Mouse (Mus musculus): ENCODE data around the gene Rin3.
A peak's percentile ranks its signal among the peaks of the same experiment; 100 is the strongest.

The Rin3 gene

DNA sequence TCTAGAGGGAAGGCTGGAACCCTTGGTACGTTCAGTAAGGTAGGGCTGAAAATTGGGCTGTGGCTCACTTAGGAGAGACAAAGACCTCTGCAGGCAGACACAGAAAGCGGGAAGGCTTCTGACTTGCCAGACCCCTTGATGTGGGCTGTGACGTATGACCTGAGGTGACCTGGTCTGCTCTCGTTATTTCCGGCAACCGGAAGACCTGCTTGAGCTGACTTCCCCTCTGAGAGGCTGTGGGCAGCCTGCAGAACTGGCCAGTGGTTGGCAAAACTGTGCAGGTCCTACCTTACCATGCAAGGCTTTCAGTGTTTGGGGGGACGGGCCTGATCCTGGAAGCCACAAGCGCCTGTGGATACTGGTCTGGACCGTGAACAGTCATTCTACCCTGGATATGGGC lies 19.5 kb downstream of the Rin3 start:
- no peak for DNase-seq (ENCODE audit: inconsistent ontology term)

DNA sequence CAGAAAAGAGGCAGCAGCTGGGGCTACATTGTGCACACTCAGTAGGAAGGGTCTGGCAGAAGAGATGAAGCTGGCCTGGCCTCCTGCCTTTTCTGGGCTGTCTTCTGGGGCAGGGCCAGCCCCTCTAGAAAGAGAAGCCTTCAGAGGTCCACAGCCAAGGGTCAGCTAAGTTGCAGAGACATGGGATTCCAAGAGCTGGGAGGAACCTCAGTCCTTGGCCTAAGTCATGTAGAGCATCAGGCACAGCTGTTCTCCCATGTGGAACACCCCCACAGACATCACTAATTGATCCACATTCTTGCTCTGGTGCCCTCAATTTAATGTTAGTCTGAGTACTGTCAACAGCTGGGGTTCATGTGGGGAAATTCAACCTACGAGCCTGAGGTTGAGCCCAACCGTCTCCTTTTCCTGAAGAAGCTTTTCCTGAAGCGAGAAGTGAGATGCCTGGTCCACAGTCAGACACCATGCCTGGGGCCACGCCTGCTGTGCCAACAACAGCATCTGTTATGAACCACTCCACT lies 20.0 kb downstream of the Rin3 start:
- peak; percentile 58 for DNase-seq (ENCODE audit: inconsistent ontology term)

DNA sequence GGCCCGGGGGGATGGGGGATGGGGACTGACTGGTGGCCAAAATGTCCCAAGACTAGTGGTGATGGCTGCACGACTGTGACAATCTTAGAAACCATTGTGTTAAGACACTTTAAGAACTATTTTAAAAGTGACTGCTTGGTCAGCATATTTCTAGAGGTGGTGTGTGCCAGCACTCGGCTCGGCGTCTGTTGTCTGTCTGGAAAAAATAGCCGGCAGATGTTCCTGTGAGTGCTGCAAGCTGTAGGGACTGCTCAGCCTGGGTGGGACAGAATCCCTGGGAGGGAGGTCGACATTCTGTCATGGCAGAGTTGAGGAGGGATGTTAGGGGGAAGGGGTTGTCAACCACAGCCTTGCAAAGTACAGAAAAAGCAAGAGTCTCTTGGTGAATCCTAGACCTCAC lies 21.0 kb downstream of the Rin3 start:
- DNase-seq (ENCODE audit: inconsistent ontology term) = no peak

DNA sequence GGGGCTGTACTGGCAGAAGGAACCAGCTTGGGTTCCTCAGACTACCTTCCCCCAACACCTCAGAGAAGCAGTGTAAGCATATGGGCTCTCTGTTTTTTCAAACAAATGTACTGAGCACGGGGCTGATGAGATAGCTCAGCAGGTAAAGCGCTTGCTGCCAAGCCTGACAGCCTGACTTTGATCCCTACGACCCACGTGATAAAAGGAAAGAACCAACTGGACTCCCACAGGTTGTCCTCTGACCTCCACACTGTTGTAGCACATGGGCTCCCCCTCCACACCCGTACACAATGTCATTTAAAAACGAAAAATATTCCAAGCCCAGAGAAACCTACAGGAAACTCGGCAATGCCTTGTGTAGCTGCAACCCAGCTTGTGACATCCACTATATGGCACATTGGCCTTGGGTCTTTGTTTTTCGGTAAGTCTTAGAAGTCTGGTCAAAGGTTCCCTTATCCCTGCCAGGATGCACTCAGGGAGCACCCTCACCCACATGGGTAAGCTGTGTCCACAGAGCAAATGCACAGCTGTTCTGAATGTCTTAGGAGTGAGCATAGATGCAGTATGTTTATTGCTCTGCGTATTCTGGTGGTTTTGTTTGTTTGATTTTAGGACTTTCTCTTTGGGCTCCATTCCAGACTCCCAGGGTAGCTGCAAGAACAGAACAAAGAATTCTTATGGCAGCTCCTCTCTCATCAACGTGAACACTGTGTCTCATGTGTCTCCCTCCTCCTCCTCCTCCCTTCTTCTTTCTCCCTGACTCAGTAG lies 22.4 kb downstream of the Rin3 start:
- DNase-seq (ENCODE audit: inconsistent ontology term) = no peak

DNA sequence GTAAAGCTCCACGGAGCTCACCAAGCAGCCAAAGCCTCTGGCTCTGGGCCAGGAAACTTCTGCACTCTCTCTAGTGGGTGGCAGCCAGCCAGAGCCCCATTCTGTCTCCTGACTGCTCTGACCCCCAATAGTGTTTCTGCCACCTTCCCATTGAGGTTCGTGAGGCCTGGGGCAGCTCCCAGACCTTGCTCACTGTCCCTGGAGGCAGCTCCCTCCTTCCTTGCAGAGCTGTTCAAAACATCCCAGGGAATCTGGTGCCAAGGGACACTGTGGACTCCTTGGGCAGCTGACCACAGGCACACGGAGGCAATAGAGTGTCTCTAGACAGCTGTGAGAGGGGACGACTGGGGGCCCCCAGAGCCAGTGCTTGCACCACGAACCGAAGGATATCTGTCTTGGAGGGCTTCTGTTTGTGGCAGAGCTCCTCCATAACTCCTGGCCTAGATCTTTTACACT lies 25.2 kb downstream of the Rin3 start:
- peak; percentile 44 for DNase-seq (ENCODE audit: inconsistent ontology term)

DNA sequence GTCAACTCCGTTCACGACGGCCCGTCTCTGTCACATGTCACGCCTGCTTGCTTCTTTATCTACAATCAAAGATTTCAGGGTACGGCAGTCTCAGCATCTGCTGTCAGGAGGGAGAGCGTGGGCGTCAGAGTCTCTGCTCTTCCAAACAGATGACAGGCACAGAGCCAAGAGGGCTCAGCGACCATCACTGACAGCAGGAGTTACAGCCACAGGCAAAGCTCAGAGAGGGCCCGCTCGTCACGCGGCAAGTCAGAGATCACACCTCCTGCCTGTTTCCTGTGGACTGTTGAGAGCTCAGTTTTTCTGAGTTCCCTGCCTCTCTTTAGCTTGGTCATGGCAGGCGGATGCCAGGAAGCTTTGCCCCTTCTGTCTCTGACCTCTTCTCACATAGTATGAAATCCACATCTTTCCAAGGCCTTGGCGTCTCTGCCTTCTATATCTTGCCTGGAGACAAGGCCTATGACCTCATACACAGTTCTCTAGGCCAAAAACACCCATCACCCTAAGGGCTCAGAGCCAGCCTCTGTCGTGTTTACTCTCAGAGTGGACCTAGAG lies 25.7 kb downstream of the Rin3 start:
- peak; percentile 67 for DNase-seq (ENCODE audit: inconsistent ontology term)

DNA sequence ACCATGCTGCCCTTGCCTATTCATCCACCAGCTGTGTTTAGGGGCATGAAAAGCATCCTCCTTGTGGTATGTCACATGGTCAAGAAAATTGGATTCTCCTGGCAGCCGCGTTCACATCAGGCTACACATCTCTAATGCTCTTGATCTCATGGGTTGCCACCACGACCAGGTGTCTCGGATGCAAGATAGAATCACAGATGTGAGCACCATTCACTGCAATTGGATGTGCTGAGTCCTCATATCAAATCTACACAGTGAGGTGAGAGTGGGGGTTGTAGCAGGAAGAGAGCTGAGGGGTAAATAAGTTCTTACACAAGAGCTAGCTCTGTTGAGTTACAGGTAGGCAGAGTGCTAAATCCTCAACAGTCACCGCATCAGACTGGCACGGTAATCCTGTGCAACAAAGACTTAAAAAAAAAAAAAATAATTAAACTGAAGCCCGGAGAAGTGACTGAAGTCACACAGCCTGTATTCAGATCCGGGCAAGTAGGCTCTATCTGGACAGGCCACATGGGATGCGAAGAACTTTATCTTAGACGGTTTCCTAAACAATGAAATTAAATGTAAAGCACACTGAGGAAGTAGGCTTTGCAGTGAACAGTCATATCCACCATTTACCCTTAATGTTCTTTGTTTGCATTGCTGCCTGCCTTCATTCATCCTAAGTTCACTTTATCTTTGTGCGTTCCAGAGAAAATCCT lies 26.4 kb downstream of the Rin3 start:
- no peak for DNase-seq (ENCODE audit: inconsistent ontology term)

DNA sequence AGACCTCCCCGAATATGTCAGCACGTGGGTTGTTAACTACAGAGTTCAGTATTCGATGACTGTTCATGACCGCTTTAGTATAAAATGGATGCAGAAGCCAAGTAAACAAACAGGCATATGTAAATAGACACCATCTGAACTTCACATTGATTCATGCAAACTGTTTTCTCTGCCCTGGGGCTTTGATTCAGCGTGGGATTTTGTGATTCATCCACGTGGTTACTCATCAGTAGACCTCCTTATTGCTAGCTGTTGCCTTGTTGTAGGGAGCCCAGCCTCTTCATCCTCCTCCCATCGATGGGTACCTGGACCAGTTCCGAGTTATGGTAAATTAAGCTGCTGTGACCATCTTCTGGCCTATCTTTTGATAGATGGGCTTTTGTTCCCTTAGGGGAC lies 26.9 kb downstream of the Rin3 start:
- DNase-seq (ENCODE audit: inconsistent ontology term) = no peak

DNA sequence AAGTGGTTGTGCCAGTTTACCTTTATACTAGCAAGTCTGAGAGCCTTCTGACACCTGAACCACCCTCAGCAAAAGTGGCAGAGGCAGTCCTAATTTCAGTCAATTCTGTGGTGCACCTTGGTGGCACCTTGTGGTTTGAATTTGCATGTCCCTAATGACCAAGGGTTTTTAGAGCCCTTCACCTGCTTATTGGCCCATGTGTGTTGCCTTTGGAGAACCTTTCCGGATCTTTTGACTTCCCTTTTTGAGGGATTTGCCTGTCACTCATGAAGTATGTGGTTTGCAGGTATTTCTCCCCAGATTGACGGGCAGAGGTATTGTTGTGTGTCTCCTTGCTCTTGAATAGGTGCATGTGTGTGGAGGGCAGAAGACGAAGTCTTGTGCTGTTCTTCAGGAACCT lies 27.4 kb downstream of the Rin3 start:
- DNase-seq (ENCODE audit: inconsistent ontology term) = no peak

DNA sequence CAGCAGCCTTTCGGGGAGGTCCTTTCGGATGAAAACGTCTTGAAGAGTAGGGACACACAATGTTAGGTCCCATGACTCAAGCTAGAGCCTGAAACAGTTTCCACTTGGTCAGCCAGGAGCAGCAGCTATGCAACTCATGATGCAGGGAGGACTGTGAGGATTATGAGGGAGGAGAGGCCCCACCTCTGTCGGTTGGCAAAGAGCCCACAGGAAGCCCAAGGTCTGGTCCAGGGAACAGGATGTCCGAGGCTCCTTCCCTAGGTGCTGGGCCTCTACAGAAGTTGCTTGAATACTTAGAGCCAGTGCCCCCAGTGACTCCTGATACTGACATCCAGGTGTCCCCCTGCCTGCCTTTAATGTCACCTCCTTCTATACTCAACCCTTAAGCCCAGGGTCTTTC lies 28.6 kb downstream of the Rin3 start:
- no peak for DNase-seq (ENCODE audit: inconsistent ontology term)

DNA sequence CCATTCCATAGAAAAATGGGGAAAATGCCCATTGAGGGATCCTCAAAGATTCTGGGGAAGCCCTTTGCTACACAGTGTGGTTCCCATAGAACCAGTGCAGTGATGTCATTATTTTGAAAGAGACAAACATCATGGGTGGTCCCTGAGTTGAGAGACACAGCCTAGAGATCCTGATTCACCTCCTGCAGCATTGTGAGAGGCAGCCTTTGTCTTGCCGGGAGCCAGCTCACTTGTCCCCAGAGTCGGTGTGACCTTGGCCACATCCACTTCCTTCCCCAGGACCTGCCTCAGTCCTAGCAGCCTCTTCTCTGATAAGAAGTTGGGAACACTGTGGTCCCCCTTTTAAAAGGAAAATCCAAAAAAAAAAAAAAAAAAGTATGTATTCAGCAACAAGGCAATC lies 36.3 kb downstream of the Rin3 start:
- no peak for DNase-seq (ENCODE audit: inconsistent ontology term)

DNA sequence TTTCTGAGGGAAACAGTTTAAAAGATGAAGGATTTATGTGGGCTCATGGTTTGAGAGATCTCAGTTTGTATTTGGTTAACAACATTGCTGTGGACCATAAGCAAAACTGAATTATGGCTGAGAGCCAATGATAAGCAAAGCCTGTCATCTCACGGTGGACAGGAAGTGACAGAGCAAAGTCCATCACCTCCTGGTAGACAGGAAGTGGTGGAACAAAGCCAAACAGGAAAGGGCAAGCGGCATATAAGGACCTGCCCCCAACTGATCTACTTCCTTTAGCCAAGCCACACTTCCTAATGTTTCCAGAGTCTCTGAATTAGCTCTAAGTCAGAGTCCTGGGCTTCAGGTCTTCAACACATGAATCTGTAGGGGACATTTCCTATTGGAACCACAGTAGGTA lies 37.1 kb downstream of the Rin3 start:
- no peak for DNase-seq (ENCODE audit: inconsistent ontology term)

DNA sequence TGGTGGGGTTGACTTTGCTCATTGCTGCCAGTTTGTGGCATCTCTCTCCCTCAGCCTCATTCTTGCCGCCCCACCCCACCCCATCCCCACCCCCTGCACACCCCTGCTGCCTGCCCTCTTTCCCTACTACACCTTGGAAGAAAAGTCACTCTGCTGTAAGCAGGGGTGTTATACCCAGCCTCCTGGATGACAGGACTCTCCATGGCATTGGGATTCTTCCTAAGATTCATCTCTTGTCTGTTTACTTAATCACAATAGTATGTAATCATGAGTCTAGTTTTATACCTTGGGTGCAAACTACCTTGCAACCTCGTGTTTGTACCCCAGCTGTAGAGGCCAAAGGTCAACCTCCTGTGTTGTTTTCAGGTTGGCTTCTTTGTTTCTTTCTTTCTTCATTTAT lies 37.5 kb downstream of the Rin3 start:
- no peak for DNase-seq (ENCODE audit: inconsistent ontology term)

DNA sequence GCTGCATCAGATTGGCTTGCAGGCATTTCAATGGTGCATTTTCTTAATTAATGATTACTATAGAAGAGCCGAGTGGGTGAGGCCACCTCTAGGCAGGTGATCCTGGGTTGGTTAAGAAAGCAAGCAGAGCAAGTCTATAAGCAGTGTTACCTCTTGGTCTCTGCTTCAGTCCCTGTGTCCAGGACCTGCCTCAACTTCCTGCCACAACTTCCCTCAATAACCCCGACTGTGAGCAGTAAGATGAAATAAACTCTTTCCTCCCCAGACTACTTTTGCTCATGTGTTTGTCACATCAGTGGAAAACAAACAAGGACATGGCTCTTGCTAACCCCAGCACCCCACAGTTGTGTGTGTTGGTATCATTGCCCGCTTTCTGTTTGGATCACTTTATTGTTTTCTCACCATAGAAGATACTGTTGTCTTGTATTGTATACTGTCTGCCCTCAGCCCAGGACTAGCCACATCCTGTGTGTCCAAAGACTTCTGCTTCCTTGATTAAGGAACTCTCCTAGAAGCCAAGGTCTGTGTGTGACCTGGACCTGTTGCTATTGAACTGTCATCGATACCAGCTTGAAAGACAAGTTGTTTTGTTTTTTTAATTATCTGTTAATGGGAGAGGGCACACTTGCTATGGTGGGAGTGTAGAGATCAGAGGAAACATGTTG lies 38.3 kb downstream of the Rin3 start:
- DNase-seq (ENCODE audit: inconsistent ontology term) = no peak

DNA sequence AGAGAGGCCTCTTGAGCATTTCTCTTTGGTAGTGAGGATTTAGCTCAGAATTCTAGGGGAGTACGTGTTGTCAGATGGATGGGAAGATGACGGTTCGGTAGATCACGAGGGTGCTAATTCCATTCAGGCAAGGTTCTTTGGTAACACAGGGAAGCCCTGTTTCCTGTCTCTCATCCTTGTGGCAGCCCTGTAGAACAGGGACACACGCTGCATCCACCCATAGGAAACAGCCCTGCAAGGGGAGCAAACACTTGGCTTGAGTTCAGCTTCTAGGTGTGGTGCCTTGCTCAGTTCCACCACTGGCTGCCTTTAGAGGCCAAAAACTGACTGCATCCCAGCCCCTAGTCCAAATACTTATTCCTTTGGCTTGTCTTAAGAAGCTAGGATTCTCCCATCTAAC lies 39.0 kb downstream of the Rin3 start:
- DNase-seq (ENCODE audit: inconsistent ontology term) = no peak

DNA sequence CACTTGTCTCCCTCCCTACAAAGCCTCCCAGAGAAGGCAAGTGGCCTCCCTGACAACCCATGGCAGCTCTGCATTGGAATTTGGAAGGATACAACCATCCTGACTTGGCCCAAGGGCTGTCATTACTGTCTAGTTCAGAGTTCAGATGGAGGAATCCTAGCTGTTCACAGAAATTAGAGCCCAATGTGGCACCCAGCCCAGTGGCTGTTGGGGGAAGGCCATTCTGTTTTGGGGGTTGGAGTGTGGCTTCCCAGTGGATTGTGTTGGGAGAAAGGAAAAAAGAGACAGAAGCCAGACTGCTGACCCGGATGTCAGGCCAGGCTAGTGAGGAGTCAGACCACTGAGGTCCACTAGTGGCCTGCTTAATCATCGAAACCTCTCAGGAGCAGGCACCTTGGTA lies 40.5 kb downstream of the Rin3 start:
- peak; percentile 73 for DNase-seq (ENCODE audit: inconsistent ontology term)

DNA sequence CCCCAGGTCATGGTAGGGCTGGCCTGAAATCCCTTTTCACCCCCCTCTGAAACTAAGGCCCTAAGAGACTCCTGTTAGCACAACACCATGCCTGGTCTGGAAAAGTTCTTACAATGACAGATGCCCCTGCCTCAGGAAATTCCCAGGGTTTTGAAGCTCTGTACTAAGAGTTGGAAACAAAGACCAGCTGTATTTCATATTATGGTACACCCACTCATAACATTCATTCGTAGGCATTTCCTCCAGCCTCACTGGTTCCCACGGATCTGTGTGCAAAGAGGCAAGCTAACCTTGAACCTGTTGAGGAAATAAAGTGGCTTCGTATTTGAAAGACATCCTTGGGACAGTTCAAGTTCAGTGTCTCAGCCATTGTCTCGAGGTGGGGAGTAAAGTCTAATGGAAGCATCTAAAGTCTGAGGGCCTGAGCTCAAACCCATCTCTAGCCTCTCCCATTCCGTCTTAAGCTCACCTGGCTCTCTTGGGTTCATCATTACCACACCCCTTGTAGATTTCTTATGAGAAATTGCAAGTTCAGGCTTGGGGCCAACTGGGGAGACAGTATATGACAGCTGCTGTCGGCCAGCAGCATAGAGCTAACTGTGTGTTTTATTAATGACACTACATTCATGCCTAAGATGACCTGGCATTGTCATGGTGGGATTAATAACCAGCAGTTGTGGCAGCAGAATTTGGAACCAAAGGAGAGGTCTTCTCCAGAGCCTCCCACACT lies 41.5 kb downstream of the Rin3 start:
- no peak for DNase-seq (ENCODE audit: inconsistent ontology term)

DNA sequence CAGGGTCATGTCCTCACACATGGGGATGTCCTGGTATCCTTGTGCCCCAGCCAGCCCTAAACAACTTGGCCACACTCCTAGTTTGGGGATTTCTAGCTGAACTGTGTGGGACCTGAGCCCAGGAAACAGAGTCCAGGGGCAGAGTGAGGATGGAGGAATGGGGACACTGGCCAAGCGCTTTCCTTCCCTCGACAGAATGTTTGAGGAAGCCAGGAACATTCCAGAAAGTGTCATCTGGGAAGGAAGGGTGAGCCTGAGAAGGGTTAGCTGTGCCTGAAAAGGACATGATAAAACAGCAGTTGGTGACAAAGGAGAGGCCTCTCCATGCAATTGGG lies 42.0 kb downstream of the Rin3 start:
- peak; percentile 56 for DNase-seq (ENCODE audit: inconsistent ontology term)

DNA sequence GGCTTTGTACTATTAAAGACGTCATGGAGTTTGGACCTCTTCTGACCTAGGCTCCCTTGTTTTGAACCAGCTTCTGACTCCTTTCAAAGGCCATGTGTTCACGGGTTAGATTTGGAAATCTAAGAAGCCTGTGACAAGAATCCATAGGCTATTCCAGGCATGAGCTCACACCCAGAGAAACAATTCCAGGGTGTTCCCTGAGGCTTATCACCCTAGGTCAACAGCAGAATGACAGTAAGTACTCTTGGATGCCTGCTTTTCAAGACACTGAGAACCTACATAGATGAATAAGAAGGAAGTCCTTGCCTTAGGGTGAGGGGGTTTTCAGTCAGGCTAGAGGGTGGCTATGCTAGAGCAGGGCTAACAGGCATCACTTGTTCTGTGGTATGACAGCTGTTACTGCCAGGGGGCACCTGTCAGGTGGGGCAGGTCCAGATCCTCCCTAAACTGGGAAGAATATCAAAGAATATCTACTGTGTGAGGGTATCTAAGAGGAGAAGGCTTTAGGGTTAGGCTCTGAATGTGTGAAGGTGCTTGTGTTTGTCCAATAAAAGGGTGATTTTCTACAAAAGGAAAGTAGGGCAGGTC lies 44.0 kb downstream of the Rin3 start:
- no peak for DNase-seq (ENCODE audit: inconsistent ontology term)

DNA sequence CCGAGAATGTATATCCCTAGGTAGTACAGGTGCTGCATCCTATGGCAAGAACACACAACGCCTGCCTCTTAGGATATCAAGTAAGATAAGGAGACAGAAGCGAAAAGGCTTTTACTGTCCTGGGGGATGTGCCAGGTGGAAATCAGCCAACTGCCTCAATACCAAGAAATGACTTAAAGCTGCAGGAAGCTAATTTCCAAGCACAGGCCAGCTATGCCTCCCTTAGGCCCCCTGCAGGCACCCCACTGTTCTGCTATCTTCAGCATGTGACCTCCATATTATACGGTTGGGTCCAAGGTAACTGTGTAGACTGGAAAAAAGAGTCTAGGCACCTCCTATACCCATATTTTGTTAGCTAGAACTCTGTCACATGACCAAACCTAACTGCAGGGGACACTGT lies 44.7 kb downstream of the Rin3 start:
- DNase-seq (ENCODE audit: inconsistent ontology term) = no peak

DNA sequence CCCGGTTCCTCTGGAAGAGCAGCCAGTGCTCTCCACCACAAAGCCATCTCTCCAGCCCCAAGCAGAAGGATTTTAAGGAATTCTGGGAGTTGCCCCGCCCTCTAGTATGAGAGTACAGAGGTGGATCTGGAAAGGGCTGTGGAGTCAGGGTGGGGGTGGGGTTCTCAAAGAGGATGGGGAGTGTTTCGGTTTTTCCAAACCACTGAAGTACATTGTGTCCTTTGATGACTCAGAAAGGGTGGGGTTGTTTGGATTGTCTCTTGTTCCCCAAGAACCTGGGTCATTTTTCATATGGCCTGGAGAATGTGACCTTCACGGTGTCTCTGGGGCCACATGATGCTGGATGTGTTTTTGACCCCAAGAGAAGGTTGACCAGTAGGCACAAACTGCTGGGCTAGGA lies 45.2 kb downstream of the Rin3 start:
- DNase-seq (ENCODE audit: inconsistent ontology term) = no peak
